Mouse (Mus musculus): ENCODE results near the gene Gpr146. TPM values are rescaled to one million over a fixed set of nuclear protein-coding genes. Genes with fewer than 3 reads are reported as not detected.

Gene Gpr146
- polyA plus RNA-seq, 1 experiment from 2014 or later, result 1.4 TPM

GRCm38 (mm10) chr5:139427001-139427400 is 49.5 kb downstream of the Gpr146 start:
- Histone ChIP-seq H3K4me1 (peaks cover 52% of the 10 kb centered on the region), H3K36me3 (replicated peaks) (no peaks in the 10 kb centered on the region), H3K27me3 (no peaks in the 10 kb centered on the region), H3K4me3 (replicated peaks) (no peak overlapping the region), H3K9ac (no peak overlapping the region), H3K9me3 (no peaks in the 10 kb centered on the region), H3K4me2 (no peak overlapping the region), H3K27ac (no peak overlapping the region)
- WGBS, result 94% methylated on average over 9 of the region's 9 CpGs
- ATAC-seq (ENCODE audit: low FRiP score), result no peak

- no peak overlapping the region for H3K4me3 ChIP-seq (replicated peaks)
- H3K4me2 ChIP-seq, result no peak overlapping the region
- no peak overlapping the region for H3K9ac ChIP-seq
- no peaks in the 10 kb centered on the region for H3K36me3 ChIP-seq (replicated peaks)
- H3K27ac ChIP-seq, result no peak overlapping the region
- no peaks in the 10 kb centered on the region for H3K9me3 ChIP-seq
- H3K4me1 ChIP-seq, result peaks cover 51% of the 10 kb centered on the region
- 88% methylated on average over 9 of the region's 9 CpGs for WGBS
- H3K27me3 ChIP-seq, result no peaks in the 10 kb centered on the region
- ATAC-seq (ENCODE audit: low FRiP score), result no peak
These were observed 50.5 kb downstream of the Gpr146 start for GRCm38 (mm10) chr5:139427989-139428388.

- Histone ChIP-seq H3K4me2 (no peak overlapping the region), H3K9ac (no peak overlapping the region), H3K9me3 (no peaks in the 10 kb centered on the region), H3K27ac (0 out of 2 replicates have a peak overlapping the region, but pooled peaks have one; percentile 25), H3K36me3 (replicated peaks) (no peaks in the 10 kb centered on the region), H3K4me1 (peaks cover 51% of the 10 kb centered on the region), H3K4me3 (replicated peaks) (no peak overlapping the region), H3K27me3 (no peaks in the 10 kb centered on the region)
- 48% methylated on average over 12 of the region's 12 CpGs for WGBS
- no peak for ATAC-seq (ENCODE audit: low FRiP score)
These were observed 52.4 kb downstream of the Gpr146 start for GRCm38 (mm10) chr5:139429818-139430341.

GRCm38 (mm10) chr5:139432333-139432732 is 54.8 kb downstream of the Gpr146 start:
- no peak overlapping the region for H3K4me2 ChIP-seq
- 23% methylated on average over 6 of the region's 6 CpGs for WGBS
- no peak overlapping the region for H3K4me3 ChIP-seq (replicated peaks)
- H3K27me3 ChIP-seq, result no peaks in the 10 kb centered on the region
- peak overlapping the region; percentile 70 for H3K27ac ChIP-seq
- H3K36me3 ChIP-seq (replicated peaks), result no peaks in the 10 kb centered on the region
- peaks cover 64% of the 10 kb centered on the region for H3K4me1 ChIP-seq
- H3K9me3 ChIP-seq, result no peaks in the 10 kb centered on the region
- H3K9ac ChIP-seq, result peak overlapping the region; percentile 21; the same call in 1 of the 2 replicates
- no peak for ATAC-seq (ENCODE audit: low FRiP score)

GRCm38 (mm10) chr5:139432747-139433508 is 55.4 kb downstream of the Gpr146 start:
- peaks cover 64% of the 10 kb centered on the region for H3K4me1 ChIP-seq
- no peak for ATAC-seq (ENCODE audit: low FRiP score)
- no peaks in the 10 kb centered on the region for H3K9me3 ChIP-seq
- no peaks in the 10 kb centered on the region for H3K36me3 ChIP-seq (replicated peaks)
- peak overlapping the region; percentile 70 for H3K27ac ChIP-seq
- H3K4me3 ChIP-seq (replicated peaks), result no peak overlapping the region
- no peak overlapping the region for H3K4me2 ChIP-seq
- 40% methylated on average over 7 of the region's 7 CpGs for WGBS
- no peak overlapping the region for H3K9ac ChIP-seq
- no peaks in the 10 kb centered on the region for H3K27me3 ChIP-seq

- H3K9me3 ChIP-seq, result no peaks in the 10 kb centered on the region
- WGBS, result 80% methylated on average over 9 of the region's 9 CpGs
- H3K4me1 ChIP-seq, result peaks cover 69% of the 10 kb centered on the region
- H3K4me2 ChIP-seq, result no peak overlapping the region
- H3K27ac ChIP-seq, result 0 out of 2 replicates have a peak overlapping the region, but pooled peaks have one; percentile 27
- no peak overlapping the region for H3K9ac ChIP-seq
- no peak for ATAC-seq (ENCODE audit: low FRiP score)
- H3K36me3 ChIP-seq (replicated peaks), result no peaks in the 10 kb centered on the region
- H3K4me3 ChIP-seq (replicated peaks), result no peak overlapping the region
- H3K27me3 ChIP-seq, result no peaks in the 10 kb centered on the region
These were observed 56.5 kb downstream of the Gpr146 start for GRCm38 (mm10) chr5:139433842-139434568.

GRCm38 (mm10) chr5:139434940-139435339 is 57.4 kb downstream of the Gpr146 start:
- H3K4me1 ChIP-seq, result peaks cover 60% of the 10 kb centered on the region
- no peaks in the 10 kb centered on the region for H3K27me3 ChIP-seq
- peak overlapping the region; percentile 27; the same call in 1 of the 2 replicates for H3K27ac ChIP-seq
- no peaks in the 10 kb centered on the region for H3K36me3 ChIP-seq (replicated peaks)
- H3K4me2 ChIP-seq, result peak overlapping the region; percentile 13; the same call in 1 of the 2 replicates
- no peak overlapping the region for H3K4me3 ChIP-seq (replicated peaks)
- 26% methylated on average over 8 of the region's 8 CpGs for WGBS
- no peak overlapping the region for H3K9ac ChIP-seq
- ATAC-seq (ENCODE audit: low FRiP score), result peak; percentile 79
- no peaks in the 10 kb centered on the region for H3K9me3 ChIP-seq

GRCm38 (mm10) chr5:139437769-139438168 is 60.3 kb downstream of the Gpr146 start:
- 90% methylated on average over 4 of the region's 4 CpGs for WGBS
- H3K4me3 ChIP-seq (replicated peaks), result no peak overlapping the region
- no peak for ATAC-seq (ENCODE audit: low FRiP score)
- H3K27ac ChIP-seq, result no peak overlapping the region
- no peak overlapping the region for H3K4me2 ChIP-seq
- H3K9ac ChIP-seq, result no peak overlapping the region
- peaks cover 37% of the 10 kb centered on the region for H3K4me1 ChIP-seq
- H3K36me3 ChIP-seq (replicated peaks), result no peaks in the 10 kb centered on the region
- H3K27me3 ChIP-seq, result no peaks in the 10 kb centered on the region
- H3K9me3 ChIP-seq, result no peaks in the 10 kb centered on the region

- Histone ChIP-seq H3K9me3 (no peaks in the 10 kb centered on the region), H3K4me3 (replicated peaks) (no peak overlapping the region), H3K27me3 (no peaks in the 10 kb centered on the region), H3K36me3 (replicated peaks) (no peaks in the 10 kb centered on the region), H3K4me1 (peaks cover 33% of the 10 kb centered on the region), H3K4me2 (no peak overlapping the region), H3K9ac (no peak overlapping the region), H3K27ac (0 out of 2 replicates have a peak overlapping the region, but pooled peaks have one; percentile 42)
- ATAC-seq (ENCODE audit: low FRiP score), result no peak
- WGBS, result 77% methylated on average over 12 of the region's 12 CpGs
These were observed 60.9 kb downstream of the Gpr146 start for GRCm38 (mm10) chr5:139438440-139438839.

GRCm38 (mm10) chr5:139440451-139440850 is 63.0 kb downstream of the Gpr146 start:
- no peaks in the 10 kb centered on the region for H3K27me3 ChIP-seq
- H3K9ac ChIP-seq, result no peak overlapping the region
- no peaks in the 10 kb centered on the region for H3K36me3 ChIP-seq (replicated peaks)
- no peak overlapping the region for H3K4me2 ChIP-seq
- no peak for ATAC-seq (ENCODE audit: low FRiP score)
- H3K4me3 ChIP-seq (replicated peaks), result no peak overlapping the region
- no peak overlapping the region for H3K27ac ChIP-seq
- peaks cover 18% of the 10 kb centered on the region for H3K4me1 ChIP-seq
- no peaks in the 10 kb centered on the region for H3K9me3 ChIP-seq
- 90% methylated on average over 5 of the region's 5 CpGs for WGBS

- no peak overlapping the region for H3K27ac ChIP-seq
- peaks cover 17% of the 10 kb centered on the region for H3K4me1 ChIP-seq
- 91% methylated on average over 11 of the region's 11 CpGs for WGBS
- H3K4me3 ChIP-seq (replicated peaks), result no peak overlapping the region
- H3K27me3 ChIP-seq, result no peaks in the 10 kb centered on the region
- no peaks in the 10 kb centered on the region for H3K36me3 ChIP-seq (replicated peaks)
- H3K4me2 ChIP-seq, result no peak overlapping the region
- no peak for ATAC-seq (ENCODE audit: low FRiP score)
- no peaks in the 10 kb centered on the region for H3K9me3 ChIP-seq
- H3K9ac ChIP-seq, result no peak overlapping the region
These were observed 63.6 kb downstream of the Gpr146 start for GRCm38 (mm10) chr5:139440926-139441725.

GRCm38 (mm10) chr5:139441726-139442018 is 64.2 kb downstream of the Gpr146 start:
- Histone ChIP-seq H3K4me2 (no peak overlapping the region), H3K4me1 (peaks cover 18% of the 10 kb centered on the region), H3K27ac (no peak overlapping the region), H3K36me3 (replicated peaks) (no peaks in the 10 kb centered on the region), H3K27me3 (no peaks in the 10 kb centered on the region), H3K9ac (no peak overlapping the region), H3K9me3 (no peaks in the 10 kb centered on the region), H3K4me3 (replicated peaks) (no peak overlapping the region)
- WGBS, result 87% methylated on average over 2 of the region's 2 CpGs
- ATAC-seq (ENCODE audit: low FRiP score), result no peak
